Mouse (Mus musculus) MEL (cell line): ENCODE data around the gene Ceacam2. TPM values are rescaled to one million over a fixed set of nuclear protein-coding genes. Genes with fewer than 3 reads are reported as not detected.
"Not testable (repeated sequence)": the region's sequence is repeated elsewhere in the genome, so short reads cannot be mapped to it uniquely, and the experiment has no call there.

ENCODE experiments used
- DNase-seq: peaks from one replicate; pipeline ENCODE4 v3.0.0; 2011; ENCODE audit warnings: low read depth, low spot score
- H3K27ac ChIP-seq: 2 replicates; pipeline ENCODE4 v1.5.1; 2012; ENCODE audit warnings: low read depth, mild to moderate bottlenecking, control low read depth, low read length, moderate library complexity; ENCODE audit not compliant: control insufficient read depth
- H3K27me3 ChIP-seq, 2 experiments: fragments of 150-350 bp in 1 of 2; sonication (generic) in 1 of 2; 2 replicates each; pipeline ENCODE4 v1.6.1; 2012; ENCODE audit warnings: low read length in 2 of 2, mild to moderate bottlenecking in 2 of 2, improper control_type of control experiment in 1 of 2, moderate library complexity in 1 of 2; ENCODE audit not compliant: insufficient read depth in 2 of 2, control insufficient read depth in 1 of 2
- H3K36me3 ChIP-seq, 2 experiments: 2 replicates each; pipeline ENCODE4 v1.6.1; 2012 to 2014; ENCODE audit warnings: low read length in 2 of 2, improper control_type of control experiment in 1 of 2, inconsistent platforms in 1 of 2, mild to moderate bottlenecking in 1 of 2; ENCODE audit not compliant: insufficient read depth in 2 of 2, control insufficient read depth in 1 of 2
- H3K4me1 ChIP-seq, 2 experiments: fragments of 150-350 bp in 1 of 2; sonication (generic) in 1 of 2; 2 replicates each; pipeline ENCODE4 v1.6.1; 2012; ENCODE audit warnings: low read length in 2 of 2, improper control_type of control experiment in 1 of 2, mild to moderate bottlenecking in 1 of 2; ENCODE audit not compliant: insufficient read depth in 2 of 2, control insufficient read depth in 1 of 2
- H3K4me3 ChIP-seq, 2 experiments: fragments of 150-350 bp in 1 of 2; sonication (generic) in 1 of 2; 2 replicates each; pipeline ENCODE4 v1.5.1; 2012; ENCODE audit warnings: low read depth in 2 of 2, low read length in 2 of 2, mild to moderate bottlenecking in 2 of 2, moderate library complexity in 2 of 2, control low read depth in 1 of 2, improper control_type of control experiment in 1 of 2; ENCODE audit not compliant: control insufficient read depth in 1 of 2, insufficient read depth in 1 of 2
- H3K79me2 ChIP-seq: 2 replicates; pipeline ENCODE4 v1.6.1; 2012; ENCODE audit warnings: mild to moderate bottlenecking, low read length, moderate library complexity; ENCODE audit not compliant: control insufficient read depth, poor library complexity, insufficient read depth
- H3K9ac ChIP-seq: 2 replicates; pipeline ENCODE4 v1.6.1; 2012; ENCODE audit warnings: low read depth, mild to moderate bottlenecking, control low read depth, low read length, moderate library complexity; ENCODE audit not compliant: control insufficient read depth, poor library complexity, severe bottlenecking
- H3K9me3 ChIP-seq: fragments of 150-350 bp; sonication (generic); replicated peaks from 2 replicates; pipeline ENCODE4 v1.6.1; 2012; ENCODE audit warnings: mild to moderate bottlenecking, low read length, improper control_type of control experiment, moderate library complexity; ENCODE audit not compliant: insufficient read depth
- MAX ChIP-seq: IDR thresholded peaks from 2 replicates; pipeline ENCODE4 v1.6.1; 2011; ENCODE audit warnings: low read length, improper control_type of control experiment
- MXI1 ChIP-seq: IDR thresholded peaks from 2 replicates; pipeline ENCODE4 v1.6.1; 2011; ENCODE audit warnings: mild to moderate bottlenecking, low read depth, low read length, improper control_type of control experiment
- MYC ChIP-seq: IDR thresholded peaks from 2 replicates; pipeline ENCODE4 v1.6.1; 2011; ENCODE audit warnings: low read depth, mild to moderate bottlenecking, low read length, improper control_type of control experiment, moderate library complexity
- NELFE ChIP-seq: IDR thresholded peaks from 2 replicates; pipeline ENCODE4 v1.6.1; 2011; ENCODE audit warnings: low read depth, low read length, improper control_type of control experiment
- POLR2A ChIP-seq, 2 experiments: IDR thresholded peaks; 2 replicates each; pipeline ENCODE4 v1.6.1; 2011 to 2012; ENCODE audit warnings: low read length in 2 of 2, mild to moderate bottlenecking in 2 of 2, control low read depth in 1 of 2, improper control_type of control experiment in 1 of 2, low read depth in 1 of 2, moderate library complexity in 1 of 2; ENCODE audit not compliant: control insufficient read depth in 1 of 2, insufficient read depth in 1 of 2, poor library complexity in 1 of 2
- SIN3A ChIP-seq: IDR thresholded peaks from 2 replicates; pipeline ENCODE4 v1.6.1; 2012; ENCODE audit warnings: low read length, improper control_type of control experiment, inconsistent platforms
- TBP ChIP-seq: IDR thresholded peaks from 2 replicates; pipeline ENCODE4 v1.8.0; 2011; ENCODE audit warnings: low read depth, low read length, improper control_type of control experiment
- USF1 ChIP-seq: IDR thresholded peaks from 2 replicates; pipeline ENCODE4 v1.6.1; 2014; ENCODE audit warnings: low read depth, mild to moderate bottlenecking, inconsistent platforms, low read length, improper control_type of control experiment, moderate library complexity
- polyA plus RNA-seq, 2 experiments: library from polyadenylated mRNA; stranded (reverse) in 1 of 2; unstranded in 1 of 2; fragments of >175 nt in 1 of 2; fragments of >200 nt in 1 of 2; gene quantifications; 2 replicates each; pipeline versions ENCODE4 v1.2.1 to v1.2.4; 2012; ENCODE audit warnings: low replicate concordance in 2 of 2, low read depth in 1 of 2; ENCODE audit not compliant: insufficient read length in 2 of 2, insufficient read depth in 1 of 2, missing spikeins in 1 of 2
- total RNA-seq: library from RNA; depleted of rRNA; stranded (reverse); fragments of 300-350 nt; gene quantifications from 2 replicates; pipeline ENCODE4 v1.2.3, GENCODE M21; 2012; rRNA removed

Gene Ceacam2
- total and polyA plus RNA-seq, 3 experiments = 0.13 TPM; not detected in 2

GRCm38 (mm10) chr7:25477091-25477751 is 62.4 kb downstream of the Ceacam2 start, which contains the start of gene Ceacam1:
TSS of gene Ceacam1 (minus strand) at chr7:25477603.
- TF ChIP-seq TBP (peak; percentile 52; the same call in 1 of the 2 replicates), SIN3A (peak; percentile 47; the same call in 1 of the 2 replicates), MAX (peak; percentile 57; the same call in 1 of the 2 replicates), MXI1 (peak; percentile 88), USF1 (peak; percentile 74), NELFE (0 out of 2 replicates have a peak, but pooled peaks have one; percentile 16), POLR2A (IDR thresholded peaks at IDR 0.05; ENCODE audit: control insufficient read depth in 1 of 2, insufficient read depth in 1 of 2, low read depth in 1 of 2, low read length in 2 of 2, poor library complexity in 1 of 2) (peak in 1 of 2 experiments; percentile 47; a peak in 1 of 4 replicates), MYC (peak; percentile 71; the same call in 1 of the 2 replicates)
- Histone ChIP-seq H3K4me3 (peak within 1 kb of the TSS; percentile 21 to 26; a peak in 2 of 4 replicates), H3K9ac (peak within 1 kb of the TSS; percentile 44)
- H3K4me1 ChIP-seq, H3K79me2 ChIP-seq, H3K27me3 ChIP-seq, H3K27ac ChIP-seq, H3K9me3 ChIP-seq, H3K36me3 ChIP-seq: not testable (repeated sequence)
- peak; percentile 91 for DNase-seq

GRCm38 (mm10) chr7:25471821-25472220 is 67.8 kb downstream of the Ceacam2 start:
- not testable (repeated sequence) for H3K9me3 ChIP-seq, H3K79me2 ChIP-seq

More at GRCm38 (mm10) chr7:25471821-25472220, 67.8 kb downstream of the Ceacam2 start:
- DNase-seq, H3K9ac ChIP-seq, H3K36me3 ChIP-seq, H3K27ac ChIP-seq, H3K4me1 ChIP-seq, H3K4me3 ChIP-seq, H3K27me3 ChIP-seq: not testable (repeated sequence)

Other genes starting within 250 kb of the Ceacam2 start
- gene Pafah1b3, start 241.9 kb downstream of the Ceacam2 start, total RNA-seq = 85.1 and 85.6 TPM in 2 replicates
- gene Pafah1b3, start 241.9 kb downstream of the Ceacam2 start, polyA plus RNA-seq = 100 to 1,000 TPM; 110 to 180 TPM
- gene Prr19, start 238.4 kb downstream of the Ceacam2 start, total RNA-seq = not detected in 2 replicates
- under 1 TPM in 1 of 2 experiments, not detected in 1; 0.11 TPM for gene Prr19, start 238.4 kb downstream of the Ceacam2 start, polyA plus RNA-seq
- gene Tmem145, start 233.8 kb downstream of the Ceacam2 start, total RNA-seq = not detected in 2 replicates
- gene Tmem145, start 233.8 kb downstream of the Ceacam2 start, polyA plus RNA-seq = not detected
- 12.7 and 13.1 TPM in 2 replicates for gene Megf8, start 222.7 kb downstream of the Ceacam2 start, total RNA-seq
- gene Megf8, start 222.7 kb downstream of the Ceacam2 start, polyA plus RNA-seq = 10 to 100 TPM in 1 of 2 experiments, not detected in 1; 22.0 TPM
- gene Cnfn, start 170.1 kb downstream of the Ceacam2 start, total RNA-seq = not detected in 2 replicates
- not detected for gene Cnfn, start 170.1 kb downstream of the Ceacam2 start, polyA plus RNA-seq
- 4.1 and 4.5 TPM in 2 replicates for gene Lipe, start 141.1 kb downstream of the Ceacam2 start, total RNA-seq
- 10 to 100 TPM in 1 of 2 experiments, not detected in 1; 15.4 TPM for gene Lipe, start 141.1 kb downstream of the Ceacam2 start, polyA plus RNA-seq
- gene Cxcl17, start 127.0 kb downstream of the Ceacam2 start, total RNA-seq = not detected in 2 replicates
- gene Cxcl17, start 127.0 kb downstream of the Ceacam2 start, polyA plus RNA-seq = not detected
- 0.27 and 0.46 TPM in 2 replicates for gene Ceacam1, start 62.3 kb downstream of the Ceacam2 start, total RNA-seq
- 1 to 10 TPM in 1 of 2 experiments, not detected in 1; 1.5 TPM for gene Ceacam1, start 62.3 kb downstream of the Ceacam2 start, polyA plus RNA-seq
- not detected in 2 replicates for gene Erich4, start 76.0 kb upstream of the Ceacam2 start, total RNA-seq
- gene Erich4, start 76.0 kb upstream of the Ceacam2 start, polyA plus RNA-seq = not detected
- 12.4 and 14.8 TPM in 2 replicates for gene Dmac2, start 79.6 kb upstream of the Ceacam2 start, total RNA-seq
- gene Dmac2, start 79.6 kb upstream of the Ceacam2 start, polyA plus RNA-seq = 10 to 100 TPM in 1 of 2 experiments, not detected in 1; 32.8 TPM
- 0.46 TPM in 2 replicates for gene B3gnt8, start 86.8 kb upstream of the Ceacam2 start, total RNA-seq
- gene B3gnt8, start 86.8 kb upstream of the Ceacam2 start, polyA plus RNA-seq = 1 to 10 TPM in 1 of 2 experiments, not detected in 1; 1.6 TPM
- 21.4 and 27.0 TPM in 2 replicates for gene Bckdha, start 119.1 kb upstream of the Ceacam2 start, total RNA-seq
- gene Bckdha, start 119.1 kb upstream of the Ceacam2 start, polyA plus RNA-seq = 10 to 100 TPM in 1 of 2 experiments, not detected in 1; 33.1 TPM
- 106 and 109 TPM in 2 replicates for gene Exosc5, start 119.3 kb upstream of the Ceacam2 start, total RNA-seq
- gene Exosc5, start 119.3 kb upstream of the Ceacam2 start, polyA plus RNA-seq = 100 to 1,000 TPM in 1 of 2 experiments, not detected in 1; 134 TPM
- 0.59 and 0.89 TPM in 2 replicates for gene Tmem91, start 135.3 kb upstream of the Ceacam2 start, total RNA-seq
- gene Tmem91, start 135.3 kb upstream of the Ceacam2 start, polyA plus RNA-seq = 1 to 10 TPM in 1 of 2 experiments, not detected in 1; 3.3 TPM
- 70.4 TPM in 2 replicates for gene B9d2, start 140.9 kb upstream of the Ceacam2 start, total RNA-seq
- gene B9d2, start 140.9 kb upstream of the Ceacam2 start, polyA plus RNA-seq = 100 to 1,000 TPM in 1 of 2 experiments, not detected in 1; 108 TPM
- gene Tgfb1, start 147.1 kb upstream of the Ceacam2 start, total RNA-seq = 108 and 121 TPM in 2 replicates
- gene Tgfb1, start 147.1 kb upstream of the Ceacam2 start, polyA plus RNA-seq = 100 to 1,000 TPM; 164 to 489 TPM
- gene Ccdc97, start 179.2 kb upstream of the Ceacam2 start, total RNA-seq = 8.0 and 8.4 TPM in 2 replicates
- 10 to 100 TPM in 1 of 2 experiments, not detected in 1; 39.7 TPM for gene Ccdc97, start 179.2 kb upstream of the Ceacam2 start, polyA plus RNA-seq
- gene Hnrnpul1, start 214.9 kb upstream of the Ceacam2 start, total RNA-seq = 56.1 and 57.2 TPM in 2 replicates
- 100 to 1,000 TPM; 181 to 215 TPM for gene Hnrnpul1, start 214.9 kb upstream of the Ceacam2 start, polyA plus RNA-seq
- 0.13 and 0.19 TPM in 2 replicates for gene Axl, start 248.8 kb upstream of the Ceacam2 start, total RNA-seq
- not detected for gene Axl, start 248.8 kb upstream of the Ceacam2 start, polyA plus RNA-seq